Mouse (Mus musculus) kidney, postnatal 0 days (tissue): ENCODE data around the gene Runx3. TPM values are rescaled to one million over a fixed set of nuclear protein-coding genes. Genes with fewer than 3 reads are reported as not detected.

Source experiments
- ATAC-seq: fragments of 200-750 bp; cut with Nextera tagmentation; replicated peaks from 2 replicates; pipeline ENCODE4 v1.8.0; 2017; ENCODE audit warnings: low read depth, moderate number of reproducible peaks, moderate TSS enrichment, moderate library complexity; ENCODE audit not compliant: low FRiP score
- DNase-seq: peaks from one replicate; pipeline ENCODE4 v3.0.0-alpha.2; 2016; ENCODE audit warnings: low spot score
- H3K27ac ChIP-seq: fragments of 300-500 bp; sonication (generic); 2 replicates; pipeline ENCODE4 v1.5.1; 2014; ENCODE audit warnings: mild to moderate bottlenecking
- H3K27me3 ChIP-seq: fragments of 300-500 bp; sonication (generic); 2 replicates; pipeline ENCODE4 v1.6.1; 2014; ENCODE audit warnings: low read length, mixed read lengths; ENCODE audit not compliant: insufficient read depth
- H3K36me3 ChIP-seq: fragments of 300-500 bp; sonication (generic); 2 replicates; pipeline ENCODE4 v1.6.1; 2014; ENCODE audit warnings: low read length, mixed read lengths; ENCODE audit not compliant: insufficient read depth
- H3K4me1 ChIP-seq: fragments of 300-500 bp; sonication (generic); replicated peaks from 2 replicates; pipeline ENCODE4 v1.6.1; 2014; ENCODE audit warnings: antibody characterized with exemption, low read length, mixed read lengths; ENCODE audit not compliant: insufficient read depth
- H3K4me2 ChIP-seq: fragments of 300-500 bp; sonication (generic); 2 replicates; pipeline ENCODE4 v1.6.1; 2014; ENCODE audit warnings: mild to moderate bottlenecking, low read length, moderate library complexity, mixed read lengths
- H3K4me3 ChIP-seq: fragments of 300-500 bp; sonication (generic); replicated peaks from 2 replicates; pipeline ENCODE4 v1.5.1; 2014; ENCODE audit warnings: low read depth, low read length
- H3K9ac ChIP-seq: fragments of 300-500 bp; sonication (generic); 2 replicates; pipeline ENCODE4 v1.6.1; 2014; ENCODE audit warnings: low read depth, low read length
- H3K9me3 ChIP-seq: fragments of 300-500 bp; sonication (generic); replicated peaks from 2 replicates; pipeline ENCODE4 v1.6.1; 2016; ENCODE audit warnings: low read length, inconsistent platforms, mixed read lengths
- CTCF ChIP-seq: IDR thresholded peaks from 2 replicates; pipeline ENCODE4 v1.5.1; 2016; ENCODE audit warnings: antibody characterized with exemption, low read depth, mild to moderate bottlenecking, moderate library complexity
- WGBS: fragments of 180-500 bp; shearing (Covaris S2); extraction: QIAGEN DNeasy Blood & Tissue Kit; methylation state at CpG from one replicate; pipeline ENCODE4 v1.1.7; 2014; 5-methylcytosine and 5-hydroxymethylcytosine counted together
- polyA plus RNA-seq: library from polyadenylated mRNA; unstranded; fragments of >200 nt; fragmentation: Nextera tagmentation; extraction: Ambion mirVana; gene quantifications from 2 replicates; pipeline ENCODE4 v1.2.1, GENCODE M21; 2015

The Runx3 gene
- polyA plus RNA-seq, 1 experiment from 2014 or later = 0.05 TPM

DNA sequence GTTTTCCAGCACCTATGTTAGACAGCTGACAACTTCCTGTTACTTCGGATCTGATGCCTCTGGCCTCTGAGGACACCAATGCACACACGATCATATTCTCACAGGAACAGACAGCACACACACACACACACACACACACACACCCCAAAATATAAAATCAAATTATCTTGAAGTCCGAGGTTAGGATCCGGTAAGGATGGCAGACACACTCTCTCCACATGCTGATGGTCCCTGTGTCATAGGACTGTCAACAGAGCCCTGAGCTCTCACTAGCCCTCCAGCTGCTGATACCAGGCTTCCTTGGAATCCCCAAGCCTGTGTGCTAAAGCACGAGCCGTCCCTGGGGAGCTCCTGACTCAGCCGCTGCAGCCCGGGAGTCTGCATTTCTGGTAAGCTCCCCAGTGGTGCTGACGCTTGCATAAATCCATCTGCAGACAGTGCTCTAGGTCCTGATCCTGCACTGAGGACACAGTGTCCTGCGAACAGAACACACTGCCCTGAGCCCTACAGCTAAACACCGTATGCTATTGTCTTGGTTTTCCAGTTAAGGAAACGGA lies 69.1 kb downstream of the Runx3 start:
- Histone ChIP-seq H3K9ac (no peak overlapping the region), H3K27me3 (no peaks in the 10 kb centered on the region), H3K36me3 (no peaks in the 10 kb centered on the region), H3K4me3 (no peak overlapping the region), H3K27ac (no peak overlapping the region), H3K4me1 (no peaks in the 10 kb centered on the region), H3K9me3 (no peaks in the 10 kb centered on the region), H3K4me2 (no peak overlapping the region)
- TF ChIP-seq CTCF = no peak
- ATAC-seq (no peak), DNase-seq (no peak)
- 73% methylated on average over 12 of the region's 12 CpGs for WGBS

DNA sequence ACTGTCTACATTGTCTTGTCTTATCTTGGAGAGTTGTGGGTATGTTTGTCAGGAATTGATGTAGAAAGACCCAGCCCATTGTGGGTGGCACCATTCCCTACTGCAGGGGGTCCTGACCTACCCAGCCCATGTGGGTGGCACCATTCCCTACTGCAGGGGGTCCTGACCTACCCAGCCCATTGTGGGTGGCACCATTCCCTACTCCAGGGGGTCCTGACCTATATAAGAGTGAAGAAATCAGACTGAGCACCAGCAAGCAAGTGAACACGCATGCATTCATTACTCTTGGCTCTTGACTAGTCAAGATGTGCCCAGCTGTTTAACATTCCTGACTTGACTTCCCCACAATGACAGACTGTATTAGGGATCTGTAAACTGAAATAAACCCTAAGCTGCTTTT lies 69.9 kb downstream of the Runx3 start:
- no peaks in the 10 kb centered on the region for H3K27me3 ChIP-seq
- H3K4me2 ChIP-seq = no peak overlapping the region
- TF ChIP-seq CTCF = no peak
- no peak overlapping the region for H3K9ac ChIP-seq
- 91% methylated on average over 1 of the region's 1 CpGs for WGBS
- no peaks in the 10 kb centered on the region for H3K4me1 ChIP-seq
- no peak overlapping the region for H3K27ac ChIP-seq
- H3K36me3 ChIP-seq = no peaks in the 10 kb centered on the region
- H3K9me3 ChIP-seq = no peaks in the 10 kb centered on the region
- no peak for ATAC-seq
- no peak overlapping the region for H3K4me3 ChIP-seq
- DNase-seq = no peak

DNA sequence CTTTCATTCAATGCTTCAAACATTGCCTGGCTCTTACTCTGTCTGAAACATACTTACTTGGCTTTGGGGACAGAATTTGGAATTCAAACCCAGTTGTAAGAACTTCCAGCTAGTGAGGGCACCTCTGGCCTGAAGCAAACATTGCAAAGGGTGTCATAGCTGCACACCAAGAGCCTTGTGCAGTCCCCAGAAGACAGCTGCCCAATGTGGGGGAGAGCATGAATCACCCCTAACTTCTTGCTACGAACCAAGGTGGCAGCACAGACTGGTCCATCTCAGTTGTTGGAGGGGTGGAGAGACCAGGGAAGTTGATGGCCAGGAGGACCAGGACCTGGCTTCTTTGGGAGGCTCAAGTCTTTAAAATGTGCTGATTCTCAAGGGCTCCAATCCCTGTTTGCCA lies 70.7 kb downstream of the Runx3 start:
- Histone ChIP-seq H3K27ac (no peak overlapping the region), H3K9me3 (no peaks in the 10 kb centered on the region), H3K4me1 (no peaks in the 10 kb centered on the region), H3K4me3 (no peak overlapping the region), H3K4me2 (no peak overlapping the region), H3K27me3 (no peaks in the 10 kb centered on the region), H3K36me3 (no peaks in the 10 kb centered on the region), H3K9ac (no peak overlapping the region)
- no peak for TF ChIP-seq CTCF
- ATAC-seq (no peak), DNase-seq (no peak)
- 64% methylated on average over 1 of the region's 1 CpGs for WGBS

DNA sequence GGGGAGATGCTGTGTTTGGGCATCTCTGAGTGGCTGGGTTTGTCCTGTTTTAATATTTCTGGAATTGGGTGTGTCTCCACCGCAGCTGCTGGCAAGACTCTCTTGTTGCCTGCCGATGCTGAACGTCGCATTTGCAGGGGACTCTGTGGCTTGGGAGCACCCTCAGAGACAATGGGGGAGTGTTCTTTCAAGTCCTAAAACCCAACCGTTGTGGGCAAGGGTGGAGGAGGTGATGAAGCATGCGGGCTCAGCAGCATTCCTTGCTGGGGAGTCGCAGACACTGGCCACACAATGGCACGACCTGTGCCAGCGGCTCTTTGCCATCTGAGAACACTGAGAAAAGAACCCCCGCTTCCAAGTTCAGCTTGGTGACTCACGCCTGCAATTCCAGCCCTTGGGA lies 71.2 kb downstream of the Runx3 start:
- H3K9me3 ChIP-seq = no peaks in the 10 kb centered on the region
- H3K4me1 ChIP-seq = no peaks in the 10 kb centered on the region
- H3K4me2 ChIP-seq = no peak overlapping the region
- no peak for ATAC-seq
- no peaks in the 10 kb centered on the region for H3K27me3 ChIP-seq
- 56% methylated on average over 11 of the region's 11 CpGs for WGBS
- no peak overlapping the region for H3K4me3 ChIP-seq
- H3K9ac ChIP-seq = no peak overlapping the region
- no peak overlapping the region for H3K27ac ChIP-seq
- H3K36me3 ChIP-seq = no peaks in the 10 kb centered on the region
- no peak for TF ChIP-seq CTCF
- DNase-seq = no peak

DNA sequence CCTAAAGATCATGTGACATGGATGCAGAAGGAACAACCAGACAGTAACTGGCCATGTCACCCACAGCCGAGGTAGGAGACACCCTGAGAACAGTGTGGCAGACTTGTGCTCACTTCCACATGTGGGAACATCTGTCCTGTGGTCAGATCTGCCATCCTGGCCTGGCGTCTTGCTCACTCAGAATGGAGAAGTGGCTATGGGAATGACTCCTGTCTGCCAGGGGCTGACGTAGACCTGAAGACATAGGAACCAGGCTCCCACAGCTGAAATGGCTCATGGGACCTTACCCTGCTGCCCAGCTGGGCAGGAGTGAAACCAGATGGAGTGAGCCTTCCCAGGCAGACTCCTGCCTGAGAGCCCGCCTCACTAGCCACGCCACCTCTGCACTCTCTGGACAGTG lies 72.4 kb downstream of the Runx3 start:
- Histone ChIP-seq H3K36me3 (no peaks in the 10 kb centered on the region), H3K27me3 (no peaks in the 10 kb centered on the region), H3K4me1 (no peaks in the 10 kb centered on the region), H3K4me2 (no peak overlapping the region), H3K9me3 (no peaks in the 10 kb centered on the region), H3K9ac (no peak overlapping the region), H3K4me3 (no peak overlapping the region), H3K27ac (no peak overlapping the region)
- no peak for TF ChIP-seq CTCF
- WGBS = 68% methylated on average over 5 of the region's 5 CpGs
- ATAC-seq (no peak), DNase-seq (no peak)

DNA sequence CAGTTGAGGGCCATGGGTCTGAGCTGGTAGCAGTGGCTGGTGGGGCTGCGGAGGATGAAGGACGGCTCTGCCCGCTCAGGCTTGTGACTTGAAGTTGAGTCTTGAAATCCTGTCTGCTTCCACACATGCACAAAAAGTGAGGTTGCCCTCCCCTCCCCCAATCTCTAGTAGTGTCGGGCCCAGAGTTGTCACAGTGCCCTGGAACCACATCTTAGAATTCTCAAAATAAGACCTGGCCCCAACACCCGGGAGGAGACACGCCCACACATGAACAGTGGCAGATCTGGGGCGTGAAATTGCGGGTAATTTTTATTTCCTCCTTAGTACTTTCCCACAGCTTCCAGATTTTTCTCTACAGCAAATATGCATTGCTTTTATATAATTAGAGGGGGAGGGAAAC lies 77.4 kb downstream of the Runx3 start:
- H3K4me1 ChIP-seq = no peaks in the 10 kb centered on the region
- H3K36me3 ChIP-seq = no peaks in the 10 kb centered on the region
- H3K4me2 ChIP-seq = no peak overlapping the region
- no peaks in the 10 kb centered on the region for H3K9me3 ChIP-seq
- 55% methylated on average over 8 of the region's 8 CpGs for WGBS
- H3K27me3 ChIP-seq = no peaks in the 10 kb centered on the region
- TF ChIP-seq CTCF = no peak
- ATAC-seq = no peak
- no peak overlapping the region for H3K9ac ChIP-seq
- no peak overlapping the region for H3K27ac ChIP-seq
- no peak overlapping the region for H3K4me3 ChIP-seq
- DNase-seq = no peak

DNA sequence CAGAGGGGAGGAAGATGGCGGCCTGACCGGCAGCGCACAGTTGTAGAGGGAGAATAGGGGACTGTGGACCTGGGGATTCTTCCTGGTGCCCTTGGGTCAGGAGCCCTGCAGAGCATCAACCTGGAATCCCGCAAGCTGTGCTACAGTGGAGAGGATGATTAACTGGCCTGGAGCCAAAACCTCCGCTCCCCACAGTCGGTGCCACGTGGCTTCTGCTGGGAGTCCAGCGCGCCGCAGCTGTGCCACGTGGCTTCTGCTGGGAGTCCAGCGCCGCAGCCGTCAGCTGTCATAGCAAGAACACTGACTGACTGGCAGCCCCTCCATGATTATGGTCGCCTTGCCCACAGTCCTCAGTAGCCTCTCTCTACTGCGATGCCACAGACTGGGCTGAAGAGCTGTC lies 81.3 kb downstream of the Runx3 start:
- Histone ChIP-seq H3K27me3 (peaks cover 8% of the 10 kb centered on the region; the same call in 1 of the 2 replicates), H3K27ac (no peak overlapping the region), H3K4me3 (no peak overlapping the region), H3K4me2 (no peak overlapping the region), H3K36me3 (no peaks in the 10 kb centered on the region), H3K9me3 (no peaks in the 10 kb centered on the region), H3K4me1 (no peaks in the 10 kb centered on the region; the same call in 1 of the 2 replicates), H3K9ac (no peak overlapping the region)
- DNase-seq (no peak), ATAC-seq (no peak)
- 84% methylated on average over 16 of the region's 16 CpGs for WGBS
- no peak for TF ChIP-seq CTCF
